Mouse (Mus musculus) embryonic facial prominence, embryonic 14.5 days (tissue): ENCODE data around the gene Abi3. TPM values are rescaled to one million over a fixed set of nuclear protein-coding genes. Genes with fewer than 3 reads are reported as not detected.
A peak's percentile ranks its signal among the peaks of the same experiment; 100 is the strongest.

Source experiments
- ATAC-seq: fragments of 200-750 bp; cut with Nextera tagmentation; 2 replicates; pipeline ENCODE4 v1.8.0; 2017; ENCODE audit warnings: low read depth, moderate number of reproducible peaks, moderate TSS enrichment
- DNase-seq: peaks from one replicate; pipeline ENCODE4 v3.0.0-alpha.2; 2015; ENCODE audit warnings: low spot score
- H3K27ac ChIP-seq: fragments of 300-500 bp; sonication (generic); replicated peaks from 2 replicates; pipeline ENCODE4 v1.5.1; 2014; ENCODE audit warnings: low read depth, mild to moderate bottlenecking, low read length, moderate library complexity
- H3K27me3 ChIP-seq: fragments of 300-500 bp; sonication (generic); replicated peaks from 2 replicates; pipeline ENCODE4 v1.6.1; 2014; ENCODE audit warnings: low read length; ENCODE audit not compliant: control insufficient read depth, insufficient read depth
- H3K36me3 ChIP-seq: fragments of 300-500 bp; sonication (generic); 2 replicates; pipeline ENCODE4 v1.6.1; 2014; ENCODE audit warnings: low read length, mixed read lengths; ENCODE audit not compliant: control insufficient read depth, insufficient read depth
- H3K4me1 ChIP-seq: fragments of 300-500 bp; sonication (generic); 2 replicates; pipeline ENCODE4 v1.6.1; 2014; ENCODE audit warnings: antibody characterized with exemption, low read length; ENCODE audit not compliant: control insufficient read depth, insufficient read depth
- H3K4me2 ChIP-seq: fragments of 300-500 bp; sonication (generic); 2 replicates; pipeline ENCODE4 v1.6.1; 2014; ENCODE audit warnings: low read depth, mild to moderate bottlenecking, low read length, moderate library complexity, mixed read lengths
- H3K4me3 ChIP-seq: fragments of 300-500 bp; sonication (generic); 2 replicates; pipeline ENCODE4 v1.5.1; 2014; ENCODE audit warnings: low read depth, mild to moderate bottlenecking, low read length
- H3K9ac ChIP-seq: fragments of 300-500 bp; sonication (generic); 2 replicates; pipeline ENCODE4 v1.6.1; 2014; ENCODE audit warnings: low read depth, mild to moderate bottlenecking, low read length, moderate library complexity, mixed read lengths
- H3K9me3 ChIP-seq: fragments of 300-500 bp; sonication (generic); 2 replicates; pipeline ENCODE4 v1.6.1; 2016; ENCODE audit warnings: low read length; ENCODE audit not compliant: control insufficient read depth
- WGBS: fragments of 180-500 bp; shearing (Covaris S2); extraction: QIAGEN DNeasy Blood & Tissue Kit; methylation state at CpG from one replicate; pipeline ENCODE4 v1.1.7; 2014; 5-methylcytosine and 5-hydroxymethylcytosine counted together
- polyA plus RNA-seq: library from polyadenylated mRNA; unstranded; fragments of >200 nt; fragmentation: Nextera tagmentation; extraction: Ambion mirVana; gene quantifications from 2 replicates; pipeline ENCODE4 v1.2.1, GENCODE M21; 2014

Abi3 gene
- polyA plus RNA-seq, 1 experiment from 2014 or later, result 5.1 TPM

GRCm38 (mm10) chr11:95835832-95836231 lies 6.4 kb downstream of the Abi3 start:
- H3K4me1 ChIP-seq, result peaks cover 14% of the 10 kb centered on the region
- H3K4me2 ChIP-seq, result no peak overlapping the region
- no peaks in the 10 kb centered on the region for H3K36me3 ChIP-seq
- H3K9me3 ChIP-seq, result no peaks in the 10 kb centered on the region
- no peak for DNase-seq
- H3K27me3 ChIP-seq, result peaks cover 59% of the 10 kb centered on the region
- ATAC-seq, result no peak
- no peak overlapping the region for H3K4me3 ChIP-seq
- no peak overlapping the region for H3K27ac ChIP-seq
- 37% methylated on average over 6 of the region's 6 CpGs for WGBS
- H3K9ac ChIP-seq, result no peak overlapping the region

DNA sequence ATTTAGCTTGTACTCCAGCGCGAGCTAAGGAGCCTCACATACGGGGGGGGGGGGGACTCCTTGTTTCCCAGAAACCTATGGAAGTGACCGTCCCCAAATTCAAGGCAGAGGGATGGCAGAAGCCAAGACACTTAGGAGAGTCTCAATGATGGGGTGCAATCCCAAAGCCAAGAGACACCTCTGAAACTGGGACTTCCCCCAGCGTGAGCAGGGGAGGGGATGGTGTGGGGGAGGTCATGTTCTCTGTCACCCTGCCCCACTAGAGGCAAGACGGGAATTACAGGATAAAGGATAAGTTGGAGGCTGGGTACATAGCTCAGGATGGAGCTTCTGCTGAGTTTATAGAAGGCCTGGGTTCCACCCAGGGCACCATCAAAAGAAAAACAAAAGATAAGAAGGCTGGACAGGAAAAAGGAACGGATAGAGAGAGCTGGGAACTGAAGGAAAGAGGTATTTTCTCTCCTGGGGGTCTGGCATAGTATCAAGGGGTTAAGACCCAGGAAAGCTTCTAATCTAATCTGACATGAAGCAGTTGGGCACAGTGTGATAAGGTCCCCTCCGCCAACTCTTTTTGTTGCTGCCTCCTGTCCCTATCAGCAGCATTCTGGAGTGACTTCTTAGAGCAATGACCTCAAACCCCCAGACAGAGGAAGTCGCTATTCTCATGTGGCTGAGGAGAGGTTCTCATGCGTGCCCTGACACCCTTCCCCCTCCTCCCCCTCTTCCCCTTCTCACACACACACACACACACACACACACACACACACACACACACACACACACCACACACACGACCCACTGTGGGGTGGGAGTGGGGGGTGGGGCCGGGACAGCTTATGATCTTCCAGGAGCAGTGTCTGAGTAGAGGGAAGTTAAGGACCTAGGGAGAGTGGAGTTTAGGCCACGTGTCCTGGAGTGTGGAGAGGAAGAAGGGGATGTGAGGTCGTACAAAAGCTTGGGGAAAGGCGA lies 7.2 kb downstream of the Abi3 start:
- H3K27me3 ChIP-seq, result peaks cover 67% of the 10 kb centered on the region
- H3K27ac ChIP-seq, result no peak overlapping the region
- H3K9me3 ChIP-seq, result no peaks in the 10 kb centered on the region
- WGBS, result 24% methylated on average over 15 of the region's 15 CpGs
- H3K4me2 ChIP-seq, result no peak overlapping the region
- ATAC-seq (no peak), DNase-seq (no peak)
- peaks cover 17% of the 10 kb centered on the region for H3K4me1 ChIP-seq
- no peak overlapping the region for H3K4me3 ChIP-seq
- H3K9ac ChIP-seq, result no peak overlapping the region
- no peaks in the 10 kb centered on the region for H3K36me3 ChIP-seq

- Histone ChIP-seq H3K4me2 (peak overlapping the region; percentile 17), H3K27ac (no peak overlapping the region), H3K36me3 (no peaks in the 10 kb centered on the region), H3K9me3 (no peaks in the 10 kb centered on the region), H3K4me1 (peaks cover 17% of the 10 kb centered on the region), H3K27me3 (peaks cover 75% of the 10 kb centered on the region), H3K9ac (no peak overlapping the region), H3K4me3 (no peak overlapping the region)
- 5% methylated on average over 21 of the region's 22 CpGs for WGBS
- DNase-seq, result peak; percentile 70
- peak; percentile 45 for ATAC-seq
Observed at GRCm38 (mm10) chr11:95834143-95834667, 8.1 kb downstream of the Abi3 start.

GRCm38 (mm10) chr11:95833631-95834142 lies 8.6 kb downstream of the Abi3 start:
- peaks cover 17% of the 10 kb centered on the region for H3K4me1 ChIP-seq
- WGBS, result 5% methylated on average over 16 of the region's 18 CpGs
- DNase-seq, result no peak
- no peaks in the 10 kb centered on the region for H3K9me3 ChIP-seq
- peak; percentile 35 for ATAC-seq
- H3K4me3 ChIP-seq, result no peak overlapping the region
- no peaks in the 10 kb centered on the region for H3K36me3 ChIP-seq
- no peak overlapping the region for H3K9ac ChIP-seq
- H3K27me3 ChIP-seq, result peaks cover 80% of the 10 kb centered on the region
- no peak overlapping the region for H3K27ac ChIP-seq
- peak overlapping the region; percentile 17; the same call in 1 of the 2 replicates for H3K4me2 ChIP-seq

GRCm38 (mm10) chr11:95833006-95833570 lies 9.2 kb downstream of the Abi3 start:
- Histone ChIP-seq H3K4me2 (no peak overlapping the region), H3K9ac (no peak overlapping the region), H3K4me1 (peaks cover 17% of the 10 kb centered on the region), H3K27ac (no peak overlapping the region), H3K36me3 (no peaks in the 10 kb centered on the region), H3K9me3 (no peaks in the 10 kb centered on the region), H3K4me3 (no peak overlapping the region), H3K27me3 (peaks cover 86% of the 10 kb centered on the region)
- ATAC-seq (no peak), DNase-seq (no peak)
- 15% methylated on average over 8 of the region's 8 CpGs for WGBS

DNA sequence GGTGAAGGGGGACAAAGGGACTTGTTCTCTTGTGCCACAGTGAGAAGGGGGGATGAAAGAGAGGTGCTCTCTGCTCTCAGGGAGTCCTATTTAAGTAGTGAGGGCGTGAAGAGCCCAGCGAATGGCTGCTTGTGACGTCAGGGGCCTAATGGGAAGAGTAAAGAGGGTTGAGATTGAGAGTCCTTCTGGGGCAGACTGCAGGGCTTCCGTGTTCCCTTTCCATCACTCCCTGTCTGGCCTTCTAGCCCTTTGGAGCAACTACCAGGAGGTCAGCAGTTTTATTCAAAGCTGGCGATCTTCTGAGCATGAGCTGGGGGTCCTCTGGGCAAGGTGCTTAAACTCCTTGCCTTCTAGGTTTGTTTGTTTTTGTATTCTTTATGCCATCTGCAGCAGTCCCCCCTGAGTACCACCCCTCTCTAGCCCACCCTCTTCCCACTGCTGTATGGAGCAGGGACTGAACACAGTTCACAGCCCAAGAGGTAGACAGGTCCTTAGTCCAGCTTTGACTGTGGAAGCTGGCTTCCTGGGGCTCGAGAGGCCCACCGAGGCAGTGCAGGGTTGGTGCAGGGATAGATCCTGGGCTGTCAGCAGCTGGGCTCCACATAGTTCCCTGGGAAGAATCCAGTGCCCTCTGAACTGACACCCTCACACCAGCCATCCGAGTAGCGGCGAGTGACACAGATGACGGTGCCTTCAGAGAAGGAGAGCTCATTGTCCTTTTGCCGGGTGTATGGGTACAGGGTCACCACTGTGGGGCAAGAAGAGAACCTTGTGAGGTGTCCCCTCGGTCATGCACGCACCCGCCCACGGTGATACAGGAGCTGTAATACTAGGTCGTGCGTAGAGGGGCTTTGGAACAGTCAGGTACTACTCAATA lies 9.9 kb downstream of the Abi3 start:
- H3K27ac ChIP-seq, result no peak overlapping the region
- peaks cover 14% of the 10 kb centered on the region for H3K4me1 ChIP-seq
- DNase-seq, result no peak
- no peak overlapping the region for H3K9ac ChIP-seq
- H3K9me3 ChIP-seq, result no peaks in the 10 kb centered on the region
- no peak for ATAC-seq
- 40% methylated on average over 18 of the region's 18 CpGs for WGBS
- H3K4me3 ChIP-seq, result no peak overlapping the region
- peaks cover 92% of the 10 kb centered on the region for H3K27me3 ChIP-seq
- H3K4me2 ChIP-seq, result no peak overlapping the region
- H3K36me3 ChIP-seq, result no peaks in the 10 kb centered on the region

DNA sequence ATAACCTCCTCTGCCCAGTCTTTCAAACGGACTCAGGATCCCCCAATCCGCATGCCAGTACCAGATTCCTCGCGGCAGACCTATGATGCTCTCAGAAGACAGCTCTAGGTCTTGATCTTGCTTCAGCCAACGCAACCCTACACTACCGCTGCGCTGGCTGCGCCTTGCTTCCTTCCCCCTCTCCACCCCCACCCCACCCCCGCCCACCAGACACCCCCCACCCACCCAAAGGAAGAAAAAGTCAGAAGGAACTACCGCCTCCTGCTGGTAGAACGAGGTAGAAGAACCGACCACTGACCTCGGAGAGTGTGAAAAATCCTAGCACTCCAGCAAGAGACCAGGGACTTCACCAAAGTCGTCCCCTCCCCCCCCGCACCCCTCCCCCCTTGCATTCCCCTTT lies 10.6 kb downstream of the Abi3 start:
- Histone ChIP-seq H3K4me3 (peak overlapping the region; percentile 34), H3K4me1 (peaks cover 8% of the 10 kb centered on the region; the same call in 1 of the 2 replicates), H3K27ac (no peak overlapping the region), H3K27me3 (peaks cover 99% of the 10 kb centered on the region), H3K9me3 (no peaks in the 10 kb centered on the region), H3K36me3 (no peaks in the 10 kb centered on the region), H3K4me2 (0 out of 2 replicates have a peak overlapping the region, but pooled peaks have one; percentile 50), H3K9ac (no peak overlapping the region)
- no peak for ATAC-seq
- no peak for DNase-seq
- WGBS, result 5% methylated on average over 14 of the region's 15 CpGs

DNA sequence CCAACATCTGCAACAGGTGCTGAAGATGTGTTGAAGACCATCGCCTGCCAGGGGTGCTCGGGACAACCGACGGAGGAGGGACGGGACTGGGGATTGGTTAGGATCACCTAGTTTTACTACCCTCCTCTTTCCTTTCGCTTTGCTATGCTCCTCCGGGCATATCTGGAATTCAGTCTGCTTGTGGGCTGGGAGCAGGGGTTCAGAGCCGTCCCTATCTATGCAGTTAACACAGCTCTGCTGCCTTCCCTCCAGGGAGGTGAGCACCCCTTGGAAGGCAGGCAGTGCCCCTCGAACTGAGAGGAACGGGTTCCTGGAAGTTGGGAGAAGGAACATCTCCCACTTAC lies 11.0 kb downstream of the Abi3 start:
- DNase-seq (no peak), ATAC-seq (no peak)
- Histone ChIP-seq H3K9me3 (no peaks in the 10 kb centered on the region), H3K9ac (peak overlapping the region; percentile 43; the same call in 1 of the 2 replicates), H3K36me3 (no peaks in the 10 kb centered on the region), H3K4me2 (peak overlapping the region; percentile 50), H3K27me3 (peaks cover 99% of the 10 kb centered on the region), H3K4me1 (peaks cover 5% of the 10 kb centered on the region; the same call in 1 of the 2 replicates), H3K27ac (no peak overlapping the region), H3K4me3 (peak overlapping the region; percentile 34)
- 6% methylated on average over 10 of the region's 10 CpGs for WGBS
